Mouse (Mus musculus) c-Kit-negative CD71-positive TER-119-positive erythroid progenitor cells, embryonic 14.5 days (primary cell): ENCODE data around the gene Chek2.

Experiments used
- DNase-seq: peaks from one replicate; pipeline ENCODE4 v3.0.0-alpha.2; 2013; ENCODE audit warnings: low read depth, low spot score

Gene Chek2

GRCm38 (mm10) chr5:110898169-110898568, 58.4 kb downstream of the Chek2 start:
- no peak for DNase-seq

- DNase-seq: no peak
Measured at GRCm38 (mm10) chr5:110898785-110899184, 59.0 kb downstream of the Chek2 start.

DNA sequence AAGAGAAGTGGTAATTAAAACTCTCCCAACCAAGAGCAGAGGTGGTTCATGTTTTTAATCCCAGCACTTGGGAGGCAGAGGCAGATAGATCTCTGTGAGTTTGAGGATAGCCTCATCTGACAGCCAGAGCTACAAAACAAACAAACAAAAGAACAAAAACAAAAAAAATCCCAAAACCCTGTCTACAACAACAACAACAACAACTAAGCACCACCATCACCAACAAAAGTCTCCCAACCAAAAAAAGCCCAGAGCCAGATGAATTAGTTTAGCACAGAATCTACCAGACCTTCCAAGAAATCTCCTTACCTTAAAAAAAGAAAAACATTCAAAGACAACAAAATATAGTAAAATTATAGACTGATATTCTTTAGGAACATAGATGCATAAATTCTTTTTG, 60.6 kb downstream of the Chek2 start:
- no peak for DNase-seq

- DNase-seq: no peak
Measured at GRCm38 (mm10) chr5:110906708-110907107, 66.9 kb downstream of the Chek2 start.

GRCm38 (mm10) chr5:110908879-110909278, 69.1 kb downstream of the Chek2 start:
- no peak for DNase-seq

DNA sequence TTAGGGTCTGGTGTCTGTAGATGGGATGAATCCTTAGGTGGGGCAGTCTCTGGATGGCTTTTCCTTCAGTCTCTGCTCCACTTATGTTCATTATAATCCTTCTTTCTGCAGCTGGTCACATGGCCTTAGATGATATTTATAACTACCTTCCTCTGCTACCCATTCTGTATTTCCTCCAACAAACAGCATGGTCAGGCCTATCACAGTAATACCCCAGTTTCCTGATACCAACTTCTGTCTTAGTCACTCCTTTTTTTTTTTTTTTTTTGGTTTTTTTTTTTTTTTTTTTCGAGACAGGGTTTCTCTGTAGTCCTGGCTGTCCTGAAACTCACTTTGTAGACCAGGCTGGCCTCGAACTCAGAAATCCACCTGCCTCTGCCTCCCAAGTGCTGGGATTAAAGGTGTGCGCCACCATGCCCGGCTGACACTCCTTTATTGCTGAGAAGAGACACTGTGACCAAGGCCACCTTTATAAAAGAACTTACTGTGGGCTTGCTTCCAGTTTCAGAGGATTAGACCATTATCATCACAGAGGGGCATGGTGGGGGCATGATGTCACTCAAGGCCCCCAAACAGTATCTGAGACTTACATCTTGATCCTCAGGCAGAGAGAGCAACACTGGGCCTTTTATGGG, 70.3 kb downstream of the Chek2 start:
- DNase-seq: no peak

DNA sequence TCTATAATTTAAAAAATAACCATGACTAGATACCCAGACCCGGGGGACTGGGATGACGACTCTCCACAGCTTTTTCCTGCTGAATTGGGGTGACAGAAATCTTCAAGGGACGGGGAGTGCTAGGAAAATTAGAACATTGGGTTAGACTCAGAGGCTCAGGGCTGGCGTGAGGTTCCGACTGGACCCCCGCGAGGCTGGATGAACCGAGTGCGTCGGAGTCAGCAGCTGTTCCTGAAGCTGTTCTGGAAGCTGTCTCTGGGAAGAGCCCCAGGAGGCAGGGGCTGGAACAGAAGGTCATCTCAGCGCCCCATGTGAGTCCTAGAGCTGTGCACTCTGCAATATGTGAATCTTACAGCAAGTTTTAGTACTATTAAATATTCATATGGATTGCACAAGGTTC, 75.1 kb downstream of the Chek2 start:
- no peak for DNase-seq

GRCm38 (mm10) chr5:110916241-110916640, 76.5 kb downstream of the Chek2 start:
- no peak for DNase-seq

- no peak for DNase-seq
Measured at GRCm38 (mm10) chr5:110919541-110919940, 79.8 kb downstream of the Chek2 start.

DNA sequence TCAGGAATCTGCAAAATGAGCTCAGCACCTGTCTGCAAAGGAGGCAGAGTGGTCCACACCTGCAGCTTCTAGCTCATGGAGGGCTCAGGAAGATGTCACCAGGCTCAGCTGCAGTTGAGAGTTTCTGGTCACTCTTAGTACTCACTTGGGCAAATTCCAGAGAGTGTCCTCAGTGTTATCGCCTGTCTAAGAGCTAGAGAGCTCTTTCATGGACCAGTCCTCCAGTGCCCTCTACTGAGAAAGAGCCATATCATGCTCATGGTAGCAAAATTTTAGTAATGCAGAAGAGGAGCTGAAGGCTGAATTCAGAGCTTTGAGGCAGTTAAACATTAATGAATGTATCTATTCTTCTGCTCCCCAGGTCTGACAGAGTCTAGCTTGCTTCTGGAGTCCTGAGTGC, 83.6 kb downstream of the Chek2 start:
- no peak for DNase-seq
